Mouse (Mus musculus) embryonic facial prominence, embryonic 12.5 days (tissue): ENCODE data around the gene Plekha4. TPM values are rescaled to one million over a fixed set of nuclear protein-coding genes. Genes with fewer than 3 reads are reported as not detected.
"Not testable (repeated sequence)": the region's sequence is repeated elsewhere in the genome, so short reads cannot be mapped to it uniquely, and the experiment has no call there.

Experiments
- ATAC-seq: fragments of 200-750 bp; cut with Nextera tagmentation; 2 replicates; pipeline ENCODE4 v1.8.0; 2017; ENCODE audit not compliant: insufficient number of reproducible peaks, insufficient read depth, low FRiP score, low TSS enrichment
- H3K27ac ChIP-seq: fragments of 300-500 bp; sonication (generic); 2 replicates; pipeline ENCODE4 v1.5.1; 2016; ENCODE audit warnings: mild to moderate bottlenecking
- H3K27me3 ChIP-seq: fragments of 300-500 bp; sonication (generic); 2 replicates; pipeline ENCODE4 v1.6.1; 2016; ENCODE audit warnings: mild to moderate bottlenecking, moderate library complexity
- H3K36me3 ChIP-seq: fragments of 300-500 bp; sonication (generic); 2 replicates; pipeline ENCODE4 v1.6.1; 2016; ENCODE audit warnings: mild to moderate bottlenecking
- H3K4me1 ChIP-seq: fragments of 300-500 bp; sonication (generic); 2 replicates; pipeline ENCODE4 v1.6.1; 2016
- H3K4me2 ChIP-seq: fragments of 300-500 bp; sonication (generic); replicated peaks from 2 replicates; pipeline ENCODE4 v1.6.1; 2016; ENCODE audit warnings: mild to moderate bottlenecking, moderate library complexity
- H3K4me3 ChIP-seq: fragments of 300-500 bp; sonication (generic); 2 replicates; pipeline ENCODE4 v1.5.1; 2016; ENCODE audit warnings: mild to moderate bottlenecking
- H3K9ac ChIP-seq: fragments of 300-500 bp; sonication (generic); 2 replicates; pipeline ENCODE4 v1.6.1; 2016; ENCODE audit warnings: mild to moderate bottlenecking, moderate library complexity
- H3K9me3 ChIP-seq: fragments of 300-500 bp; sonication (generic); 2 replicates; pipeline ENCODE4 v1.6.1; 2016; ENCODE audit warnings: mild to moderate bottlenecking, moderate library complexity
- WGBS: fragments of 180-500 bp; shearing (Covaris S2); methylation state at CpG from one replicate; pipeline ENCODE4 v1.1.7; 2016; 5-methylcytosine and 5-hydroxymethylcytosine counted together
- polyA plus RNA-seq: library from polyadenylated mRNA; unstranded; fragments of >200 nt; fragmentation: Nextera tagmentation; extraction: Ambion mirVana; gene quantifications from 2 replicates; pipeline ENCODE4 v1.2.1, GENCODE M21; 2016

The Plekha4 gene
- polyA plus RNA-seq, 1 experiment from 2014 or later: 3.0 TPM

- ATAC-seq: no peak
- no peaks in the 10 kb centered on the region for H3K27me3 ChIP-seq
- peak overlapping the region; percentile 18 for H3K4me3 ChIP-seq
- H3K27ac ChIP-seq: 0 out of 2 replicates have a peak overlapping the region, but pooled peaks have one; percentile 11
- H3K36me3 ChIP-seq: 0 out of 2 replicates have a peak, but pooled peaks cover 8% of the 10 kb centered on the region
- no peak overlapping the region for H3K9ac ChIP-seq
- WGBS: 82% methylated on average over 13 of the region's 13 CpGs
- H3K9me3 ChIP-seq: no peaks in the 10 kb centered on the region
- peaks cover 24% of the 10 kb centered on the region for H3K4me1 ChIP-seq
- H3K4me2 ChIP-seq: peak overlapping the region; percentile 11; the same call in 1 of the 2 replicates
These were observed 2.4 kb upstream of the Plekha4 start for GRCm38 (mm10) chr7:45523678-45524170.

GRCm38 (mm10) chr7:45524841-45525621 is 1.1 kb upstream of the Plekha4 start:
- peak overlapping the region; percentile 86 for H3K27ac ChIP-seq
- no peaks in the 10 kb centered on the region for H3K9me3 ChIP-seq
- H3K36me3 ChIP-seq: 0 out of 2 replicates have a peak, but pooled peaks cover 8% of the 10 kb centered on the region
- peak overlapping the region; percentile 75 for H3K4me2 ChIP-seq
- H3K4me3 ChIP-seq: peak overlapping the region; percentile 85
- no peaks in the 10 kb centered on the region for H3K27me3 ChIP-seq
- ATAC-seq: no peak
- H3K4me1 ChIP-seq: peaks cover 31% of the 10 kb centered on the region
- H3K9ac ChIP-seq: peak overlapping the region; percentile 85
- 26% methylated on average over 12 of the region's 12 CpGs for WGBS

GRCm38 (mm10) chr7:45526474-45527120 is 467 bp downstream of the Plekha4 start:
- WGBS: 25% methylated on average over 7 of the region's 7 CpGs
- Histone ChIP-seq H3K27ac (peak overlapping the region; percentile 86), H3K4me1 (peaks cover 34% of the 10 kb centered on the region), H3K9ac (peak overlapping the region; percentile 85; the same call in 1 of the 2 replicates), H3K4me2 (peak overlapping the region; percentile 75), H3K4me3 (peak overlapping the region; percentile 85), H3K9me3 (no peaks in the 10 kb centered on the region), H3K36me3 (0 out of 2 replicates have a peak, but pooled peaks cover 8% of the 10 kb centered on the region), H3K27me3 (no peaks in the 10 kb centered on the region)
- no peak for ATAC-seq

- H3K36me3 ChIP-seq, H3K27ac ChIP-seq, H3K4me2 ChIP-seq, H3K9ac ChIP-seq, ATAC-seq, H3K9me3 ChIP-seq, H3K27me3 ChIP-seq, H3K4me3 ChIP-seq: not testable (repeated sequence)
- peaks cover 34% of the 10 kb centered on the region for H3K4me1 ChIP-seq
- 92% methylated on average over 6 of the region's 6 CpGs for WGBS
These were observed 1.0 kb downstream of the Plekha4 start for GRCm38 (mm10) chr7:45527169-45527568.

GRCm38 (mm10) chr7:45529461-45529860 is 3.3 kb downstream of the Plekha4 start:
- Histone ChIP-seq H3K36me3 (0 out of 2 replicates have a peak, but pooled peaks cover 6% of the 10 kb centered on the region), H3K4me3 (no peak overlapping the region), H3K27ac (no peak overlapping the region), H3K9me3 (no peaks in the 10 kb centered on the region), H3K4me1 (peaks cover 23% of the 10 kb centered on the region), H3K27me3 (no peaks in the 10 kb centered on the region), H3K9ac (no peak overlapping the region), H3K4me2 (peak overlapping the region; percentile 18; the same call in 1 of the 2 replicates)
- 22% methylated on average over 6 of the region's 6 CpGs for WGBS
- no peak for ATAC-seq

GRCm38 (mm10) chr7:45530643-45531042 is 4.5 kb downstream of the Plekha4 start:
- Histone ChIP-seq H3K4me2 (no peak overlapping the region), H3K27ac (no peak overlapping the region), H3K4me1 (peaks cover 13% of the 10 kb centered on the region; the same call in 1 of the 2 replicates), H3K4me3 (no peak overlapping the region), H3K36me3 (no peaks in the 10 kb centered on the region), H3K9ac (no peak overlapping the region), H3K27me3 (no peaks in the 10 kb centered on the region), H3K9me3 (no peaks in the 10 kb centered on the region)
- ATAC-seq: no peak
- 70% methylated on average over 2 of the region's 2 CpGs for WGBS

GRCm38 (mm10) chr7:45535676-45536075 is 9.5 kb downstream of the Plekha4 start:
- H3K9me3 ChIP-seq: no peaks in the 10 kb centered on the region
- H3K9ac ChIP-seq: no peak overlapping the region
- H3K4me3 ChIP-seq: no peak overlapping the region
- 68% methylated on average over 1 of the region's 1 CpGs for WGBS
- no peak overlapping the region for H3K27ac ChIP-seq
- peaks cover 3% of the 10 kb centered on the region; the same call in 1 of the 2 replicates for H3K27me3 ChIP-seq
- ATAC-seq: no peak
- H3K4me2 ChIP-seq: no peak overlapping the region
- no peaks in the 10 kb centered on the region for H3K36me3 ChIP-seq
- H3K4me1 ChIP-seq: peaks cover 6% of the 10 kb centered on the region; the same call in 1 of the 2 replicates

- Histone ChIP-seq H3K27me3 (peaks cover 3% of the 10 kb centered on the region; the same call in 1 of the 2 replicates), H3K27ac (no peak overlapping the region), H3K4me2 (peak overlapping the region; percentile 81), H3K4me1 (peaks cover 6% of the 10 kb centered on the region; the same call in 1 of the 2 replicates), H3K9me3 (no peaks in the 10 kb centered on the region), H3K9ac (no peak overlapping the region), H3K36me3 (no peaks in the 10 kb centered on the region), H3K4me3 (peak overlapping the region; percentile 46)
- ATAC-seq: no peak
- WGBS: 78% methylated on average over 10 of the region's 10 CpGs
These were observed 11.5 kb downstream of the Plekha4 start for GRCm38 (mm10) chr7:45537602-45538001.

GRCm38 (mm10) chr7:45538163-45539041 is 12.3 kb downstream of the Plekha4 start:
- no peaks in the 10 kb centered on the region for H3K36me3 ChIP-seq
- H3K27me3 ChIP-seq: peaks cover 3% of the 10 kb centered on the region; the same call in 1 of the 2 replicates
- H3K27ac ChIP-seq: no peak overlapping the region
- H3K4me2 ChIP-seq: peak overlapping the region; percentile 81
- peak; percentile 61; the same call in 1 of the 2 replicates for ATAC-seq
- 2% methylated on average over 29 of the region's 29 CpGs for WGBS
- peaks cover 6% of the 10 kb centered on the region; the same call in 1 of the 2 replicates for H3K4me1 ChIP-seq
- H3K9me3 ChIP-seq: no peaks in the 10 kb centered on the region
- H3K9ac ChIP-seq: peak overlapping the region; percentile 49
- H3K4me3 ChIP-seq: peak overlapping the region; percentile 46

- no peak overlapping the region for H3K27ac ChIP-seq
- ATAC-seq: no peak
These were observed 13.0 kb downstream of the Plekha4 start for GRCm38 (mm10) chr7:45539095-45539494.

GRCm38 (mm10) chr7:45540213-45540612 is 14.1 kb downstream of the Plekha4 start:
- no peak overlapping the region for H3K4me3 ChIP-seq
- no peak overlapping the region for H3K27ac ChIP-seq
- H3K4me1 ChIP-seq: peaks cover 6% of the 10 kb centered on the region; the same call in 1 of the 2 replicates
- H3K9ac ChIP-seq: no peak overlapping the region
- no peak for ATAC-seq
- WGBS: 80% methylated on average over 2 of the region's 2 CpGs
- no peaks in the 10 kb centered on the region for H3K9me3 ChIP-seq
- H3K27me3 ChIP-seq: peaks cover 3% of the 10 kb centered on the region; the same call in 1 of the 2 replicates
- H3K36me3 ChIP-seq: no peaks in the 10 kb centered on the region
- no peak overlapping the region for H3K4me2 ChIP-seq

More at GRCm38 (mm10) chr7:45539095-45539494, 13.0 kb downstream of the Plekha4 start:
- no peaks in the 10 kb centered on the region for H3K9me3 ChIP-seq
- peaks cover 3% of the 10 kb centered on the region; the same call in 1 of the 2 replicates for H3K27me3 ChIP-seq
- no peak overlapping the region for H3K4me2 ChIP-seq
- no peaks in the 10 kb centered on the region for H3K36me3 ChIP-seq
- peaks cover 6% of the 10 kb centered on the region; the same call in 1 of the 2 replicates for H3K4me1 ChIP-seq
- 91% methylated on average over 3 of the region's 3 CpGs for WGBS
- H3K4me3 ChIP-seq: no peak overlapping the region
- no peak overlapping the region for H3K9ac ChIP-seq
